Mouse (Mus musculus): ENCODE results near the gene Ifna6.

- no peak for TF ChIP-seq POLR2A (IDR thresholded peaks at IDR 0.05; ENCODE audit: low read depth, low read length)
- no peak for TF ChIP-seq CTCF (conservative IDR thresholded peaks at IDR 0.05; ENCODE audit: insufficient read depth, insufficient read length, low read depth, low read length)
These were observed 41.0 kb downstream of the Ifna6 start for GRCm38 (mm10) chr4:88867926-88868911.
